Mouse (Mus musculus) myocyte (in vitro differentiated cells): ENCODE results near the gene Lim2.
"Not testable (repeated sequence)": the region's sequence is repeated elsewhere in the genome, so short reads cannot be mapped to it uniquely, and the experiment has no call there.

ENCODE experiments used
- CEBPB ChIP-seq: IDR thresholded peaks from 2 replicates; pipeline ENCODE4 v1.6.1; 2011; ENCODE audit warnings: mild to moderate bottlenecking, moderate library complexity; ENCODE audit not compliant: poor library complexity, insufficient read depth, severe bottlenecking
- E2F4 ChIP-seq: IDR thresholded peaks from one replicate; pipeline ENCODE4 v1.6.1; 2011; ENCODE audit warnings: mild to moderate bottlenecking, control low read depth, moderate library complexity; ENCODE audit not compliant: insufficient read depth
- MAX ChIP-seq: IDR thresholded peaks from one replicate; pipeline ENCODE4 v1.6.1; 2011; ENCODE audit warnings: low read depth, mild to moderate bottlenecking, control low read depth
- MYOD1 ChIP-seq, 3 experiments: IDR thresholded peaks; one replicate each; pipeline ENCODE4 v1.6.1; 2011; ENCODE audit warnings: control low read depth in 2 of 3, low read depth in 2 of 3, mild to moderate bottlenecking in 2 of 3, moderate library complexity in 1 of 3; ENCODE audit not compliant: insufficient read length in 2 of 3, control insufficient read depth in 1 of 3
- MYOG ChIP-seq, 3 experiments: IDR thresholded peaks; one replicate each; pipeline ENCODE4 v1.6.1; 2011; ENCODE audit warnings: control low read depth in 2 of 3, low read depth in 2 of 3, mild to moderate bottlenecking in 2 of 3; ENCODE audit not compliant: insufficient read length in 2 of 3, control insufficient read depth in 1 of 3, insufficient read depth in 1 of 3
- POLR2A ChIP-seq: IDR thresholded peaks from one replicate; pipeline ENCODE4 v1.6.1; 2011; ENCODE audit warnings: low read depth, mild to moderate bottlenecking, control low read depth, moderate library complexity; ENCODE audit not compliant: insufficient read length
- POLR2AphosphoS2 ChIP-seq: IDR thresholded peaks from one replicate; pipeline ENCODE4 v1.6.1; 2011; ENCODE audit warnings: low read depth, control low read depth; ENCODE audit not compliant: insufficient read length
- SRF ChIP-seq: IDR thresholded peaks from one replicate; pipeline ENCODE4 v1.6.1; 2011; ENCODE audit warnings: low read depth; ENCODE audit not compliant: control insufficient read depth, insufficient read length
- TCF12 ChIP-seq: IDR thresholded peaks from one replicate; pipeline ENCODE4 v1.6.1; 2011; ENCODE audit warnings: mild to moderate bottlenecking, control low read depth; ENCODE audit not compliant: poor library complexity, insufficient read depth, severe bottlenecking
- USF1 ChIP-seq: IDR thresholded peaks from one replicate; pipeline ENCODE4 v1.6.1; 2011; ENCODE audit warnings: low read depth, mild to moderate bottlenecking, control low read depth, moderate library complexity

DNA sequence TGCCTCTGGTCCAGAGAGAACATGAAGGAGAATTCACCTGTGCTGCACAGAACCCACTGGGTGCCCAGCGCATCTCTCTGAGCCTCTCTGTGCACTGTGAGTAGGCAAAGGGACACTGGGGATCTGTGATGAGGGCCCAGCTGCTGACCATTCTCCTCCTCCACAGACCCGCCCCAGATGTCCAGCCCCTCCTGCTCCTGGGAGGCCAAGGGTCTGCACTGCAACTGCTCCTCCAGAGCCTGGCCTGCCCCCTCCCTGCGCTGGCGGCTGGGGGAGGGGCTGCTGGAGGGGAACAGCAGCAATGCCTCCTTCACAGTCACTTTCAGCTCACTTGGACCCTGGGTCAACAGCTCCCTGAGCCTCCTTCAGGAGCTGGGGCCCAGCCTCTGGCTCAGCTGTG lies 15.7 kb upstream of the Lim2 start:
- not testable (repeated sequence) for TF ChIP-seq USF1; POLR2A; MAX; TCF12; POLR2AphosphoS2; E2F4; CEBPB; MYOD1 (IDR thresholded peaks at IDR 0.05; ENCODE audit: control insufficient read depth in 1 of 3, insufficient read length in 2 of 3, low read depth in 2 of 3); MYOG (IDR thresholded peaks at IDR 0.05; ENCODE audit: control insufficient read depth in 1 of 3, insufficient read depth in 1 of 3, insufficient read length in 2 of 3, low read depth in 2 of 3); SRF
